Mouse (Mus musculus): Measurements from ENCODE around the gene Vmn1r143. TPM values are rescaled to one million over a fixed set of nuclear protein-coding genes. Genes with fewer than 3 reads are reported as not detected.

Vmn1r143 gene
- not detected for polyA plus RNA-seq (2017; shearing (Covaris generic))

GRCm38 (mm10) chr7:22189077-22189476 lies at the start of gene Vmn1r143:
TSS of gene Vmn1r143 (plus strand) at chr7:22189377.

GRCm38 (mm10) chr7:22163935-22164334 lies 25.2 kb upstream of the Vmn1r143 start, which contains the start of gene Vmn1r142:
TSS of gene Vmn1r142 (minus strand) at chr7:22164035.

GRCm38 (mm10) chr7:22201164-22201563 lies 12.0 kb downstream of the Vmn1r143 start, which contains the start of gene Gm8653:
TSS of gene Gm8653 (minus strand) at chr7:22201264.

GRCm38 (mm10) chr7:22229384-22229783 lies 40.2 kb downstream of the Vmn1r143 start, which contains the start of gene Gm8453:
TSS of gene Gm8453 (minus strand) at chr7:22229484.

Other genes starting within 250 kb of the Vmn1r143 start
- gene Vmn1r137, start 194.8 kb upstream of the Vmn1r143 start, polyA plus RNA-seq (2017; shearing (Covaris generic)): not detected
- not detected for gene Vmn1r138, start 160.5 kb upstream of the Vmn1r143 start, polyA plus RNA-seq (2017; shearing (Covaris generic))
- not detected for gene Gm6176, start 133.1 kb upstream of the Vmn1r143 start, polyA plus RNA-seq (2017; shearing (Covaris generic))
- not detected for gene Vmn1r139, start 120.3 kb upstream of the Vmn1r143 start, polyA plus RNA-seq (2017; shearing (Covaris generic))
- gene Gm16451, start 71.1 kb upstream of the Vmn1r143 start, polyA plus RNA-seq (2017; shearing (Covaris generic)): not detected
- gene Gm10666, start 54.6 kb upstream of the Vmn1r143 start, polyA plus RNA-seq (2017; shearing (Covaris generic)): not detected
- gene Vmn1r142, start 25.3 kb upstream of the Vmn1r143 start, polyA plus RNA-seq (2017; shearing (Covaris generic)): not detected
- gene Gm8653, start 11.9 kb downstream of the Vmn1r143 start, polyA plus RNA-seq (2017; shearing (Covaris generic)): not detected
- gene Gm8453, start 40.1 kb downstream of the Vmn1r143 start, polyA plus RNA-seq (2017; shearing (Covaris generic)): not detected
- not detected for gene Gm4187, start 140.3 kb downstream of the Vmn1r143 start, polyA plus RNA-seq (2017; shearing (Covaris generic))
- not detected for gene Gm8660, start 181.7 kb downstream of the Vmn1r143 start, polyA plus RNA-seq (2017; shearing (Covaris generic))
- gene Vmn1r148, start 224.2 kb downstream of the Vmn1r143 start, polyA plus RNA-seq (2017; shearing (Covaris generic)): not detected
- not detected for gene Vmn1r149, start 248.9 kb downstream of the Vmn1r143 start, polyA plus RNA-seq (2017; shearing (Covaris generic))

Data from CD4-positive, CD25-positive, alpha-beta regulatory T cell (primary cell).